Mouse (Mus musculus): Measurements from ENCODE around the gene Dennd1b. TPM values are rescaled to one million over a fixed set of nuclear protein-coding genes. Genes with fewer than 3 reads are reported as not detected.

Dennd1b gene
- polyA plus RNA-seq (2014; fragmentation: Illumina TruSeq; extraction: RNeasy Lipid Tissue Mini Kit (QIAGEN cat#74804); ENCODE audit: low read depth, low replicate concordance) = 21.2 TPM

GRCm38 (mm10) chr1:138963161-138963867 lies at the start of gene Dennd1b:
Gene Dennd1b (plus strand): TSS chr1:138963435.

Other genes starting within 250 kb of the Dennd1b start
- not detected for gene Lhx9, start 114.9 kb upstream of the Dennd1b start, polyA plus RNA-seq (2014; fragmentation: Illumina TruSeq; extraction: RNeasy Lipid Tissue Mini Kit (QIAGEN cat#74804); ENCODE audit: low read depth, low replicate concordance)
- 3.9 TPM for gene 2310009B15Rik, start 106.6 kb upstream of the Dennd1b start, polyA plus RNA-seq (2014; fragmentation: Illumina TruSeq; extraction: RNeasy Lipid Tissue Mini Kit (QIAGEN cat#74804); ENCODE audit: low read depth, low replicate concordance)

All from kidney, adult 10 weeks (tissue).